Mouse (Mus musculus) intestine, postnatal 0 days (tissue): ENCODE results near the gene Adamts18. TPM values are rescaled to one million over a fixed set of nuclear protein-coding genes. Genes with fewer than 3 reads are reported as not detected.

ENCODE experiments used
- ATAC-seq: fragments of 200-750 bp; cut with Nextera tagmentation; 2 replicates; pipeline ENCODE4 v1.8.0; 2017; ENCODE audit warnings: mild to moderate bottlenecking, moderate TSS enrichment, moderate library complexity
- H3K27ac ChIP-seq: fragments of 300-500 bp; sonication (generic); 2 replicates; pipeline ENCODE4 v1.5.1; 2014; ENCODE audit warnings: mild to moderate bottlenecking, low read depth, low read length, moderate library complexity
- H3K27me3 ChIP-seq: fragments of 300-500 bp; sonication (generic); replicated peaks from 2 replicates; pipeline ENCODE4 v1.6.1; 2014; ENCODE audit warnings: low read length, mixed read lengths; ENCODE audit not compliant: control insufficient read depth, insufficient read depth
- H3K36me3 ChIP-seq: fragments of 300-500 bp; sonication (generic); 2 replicates; pipeline ENCODE4 v1.6.1; 2014; ENCODE audit warnings: mild to moderate bottlenecking, moderate library complexity; ENCODE audit not compliant: control insufficient read depth, insufficient read depth
- H3K4me1 ChIP-seq: fragments of 300-500 bp; sonication (generic); replicated peaks from 2 replicates; pipeline ENCODE4 v1.6.1; 2014; ENCODE audit warnings: antibody characterized with exemption, low read length, mixed read lengths; ENCODE audit not compliant: control insufficient read depth, insufficient read depth
- H3K4me2 ChIP-seq: fragments of 300-500 bp; sonication (generic); replicated peaks from 2 replicates; pipeline ENCODE4 v1.6.1; 2014; ENCODE audit warnings: low read depth, mild to moderate bottlenecking, moderate library complexity
- H3K4me3 ChIP-seq: fragments of 300-500 bp; sonication (generic); 2 replicates; pipeline ENCODE4 v1.5.1; 2014; ENCODE audit warnings: low read depth, low read length
- H3K9ac ChIP-seq: fragments of 300-500 bp; sonication (generic); 2 replicates; pipeline ENCODE4 v1.6.1; 2014; ENCODE audit warnings: mild to moderate bottlenecking, low read depth, low read length
- H3K9me3 ChIP-seq: fragments of 300-500 bp; sonication (generic); 2 replicates; pipeline ENCODE4 v1.6.1; 2016; ENCODE audit warnings: mixed run types; ENCODE audit not compliant: control insufficient read depth
- CTCF ChIP-seq: sonication (generic); IDR thresholded peaks from 2 replicates; pipeline ENCODE4 v1.5.1; 2016; ENCODE audit warnings: low read depth, mild to moderate bottlenecking, control low read depth, antibody characterized with exemption, moderate library complexity
- WGBS: fragments of 180-500 bp; shearing (Covaris S2); extraction: QIAGEN DNeasy Blood & Tissue Kit; methylation state at CpG from one replicate; pipeline ENCODE4 v1.1.7; 2014; 5-methylcytosine and 5-hydroxymethylcytosine counted together
- polyA plus RNA-seq: library from polyadenylated mRNA; unstranded; fragments of >200 nt; fragmentation: Nextera tagmentation; extraction: Ambion mirVana; gene quantifications from 2 replicates; pipeline ENCODE4 v1.2.1, GENCODE M21; 2015

Adamts18 gene
- polyA plus RNA-seq, 1 experiment from 2014 or later = 0.17 TPM

DNA sequence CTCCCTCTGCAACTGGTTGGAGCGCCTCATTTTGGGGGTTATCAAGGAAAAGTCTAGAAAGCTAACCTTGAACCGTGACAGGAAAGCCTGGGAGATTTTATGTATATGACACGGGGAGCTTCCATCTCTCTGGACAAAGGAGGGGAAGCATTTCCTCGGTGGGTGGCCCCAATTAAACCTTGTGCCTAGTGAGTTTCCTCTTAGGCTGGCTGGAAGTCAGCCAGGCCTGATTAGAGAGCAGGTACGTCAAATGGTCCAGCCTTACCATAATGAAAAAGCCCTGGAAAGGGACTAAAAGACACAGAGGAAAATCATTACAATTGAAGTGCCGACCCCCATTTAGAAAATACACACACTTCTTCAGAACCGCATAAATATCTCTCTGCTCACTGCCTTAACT lies 10.3 kb upstream of the Adamts18 start:
- no peaks in the 10 kb centered on the region for H3K27me3 ChIP-seq
- no peak overlapping the region for H3K9ac ChIP-seq
- no peak overlapping the region for H3K27ac ChIP-seq
- H3K36me3 ChIP-seq = no peaks in the 10 kb centered on the region
- TF ChIP-seq CTCF = no peak
- no peaks in the 10 kb centered on the region for H3K4me1 ChIP-seq
- H3K9me3 ChIP-seq = no peaks in the 10 kb centered on the region
- 62% methylated on average over 7 of the region's 7 CpGs for WGBS
- no peak overlapping the region for H3K4me3 ChIP-seq
- no peak overlapping the region for H3K4me2 ChIP-seq
- ATAC-seq = no peak

DNA sequence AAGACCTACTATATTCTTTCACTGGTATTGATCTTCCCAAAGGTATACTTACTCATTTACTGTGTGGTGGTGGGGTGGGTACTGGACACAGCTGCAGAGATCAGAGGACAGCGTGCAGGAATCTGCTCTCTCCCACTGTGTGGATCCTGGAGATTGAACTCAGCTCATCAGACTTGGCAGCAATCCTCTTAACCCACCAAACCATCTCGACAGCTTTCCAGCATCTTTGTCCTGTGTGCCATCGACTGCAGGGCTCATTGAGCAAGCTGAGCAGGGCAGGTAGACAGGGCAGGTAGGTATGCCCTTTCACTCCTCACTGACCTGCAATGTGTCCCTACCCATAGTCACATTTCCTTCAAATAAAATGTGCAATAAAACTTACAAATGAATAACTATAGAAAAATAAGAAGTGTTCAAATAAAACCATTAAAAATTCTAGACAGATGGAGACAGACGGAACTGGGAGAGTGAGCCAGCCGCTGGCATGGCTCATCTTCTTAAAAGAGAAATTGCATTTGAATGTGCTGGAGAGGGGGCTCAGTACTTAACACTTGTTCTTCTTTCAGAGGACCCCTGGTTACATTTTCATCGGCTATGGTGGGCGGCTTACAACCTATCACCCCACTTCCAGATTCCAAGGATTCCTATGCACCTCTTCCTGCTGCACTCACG lies 6.2 kb upstream of the Adamts18 start:
- no peaks in the 10 kb centered on the region for H3K27me3 ChIP-seq
- no peak overlapping the region for H3K4me2 ChIP-seq
- H3K4me1 ChIP-seq = no peaks in the 10 kb centered on the region
- H3K36me3 ChIP-seq = no peaks in the 10 kb centered on the region
- H3K9ac ChIP-seq = no peak overlapping the region
- WGBS = 82% methylated on average over 8 of the region's 8 CpGs
- H3K9me3 ChIP-seq = no peaks in the 10 kb centered on the region
- H3K27ac ChIP-seq = no peak overlapping the region
- no peak for TF ChIP-seq CTCF
- no peak for ATAC-seq
- no peak overlapping the region for H3K4me3 ChIP-seq

DNA sequence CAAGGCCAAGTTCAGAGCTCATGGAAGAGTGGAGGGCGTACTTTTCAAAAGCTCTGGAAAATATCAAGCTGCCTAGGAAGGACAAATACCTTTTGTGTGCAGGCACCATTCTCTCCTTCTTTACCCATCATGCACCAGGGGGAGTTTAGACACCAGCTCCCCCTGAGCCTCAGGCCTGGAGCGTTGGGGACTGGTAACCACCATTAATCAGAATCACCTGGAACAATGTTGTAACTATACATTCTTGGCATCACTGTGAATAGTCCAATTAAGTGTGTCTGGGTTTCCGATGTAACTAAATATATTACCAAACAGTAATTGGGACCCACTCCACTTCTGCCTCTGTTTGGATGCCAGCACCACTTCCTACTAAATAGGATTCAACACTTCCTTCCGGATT lies 5.2 kb upstream of the Adamts18 start:
- H3K9ac ChIP-seq = no peak overlapping the region
- no peaks in the 10 kb centered on the region for H3K36me3 ChIP-seq
- no peak overlapping the region for H3K4me2 ChIP-seq
- no peaks in the 10 kb centered on the region for H3K9me3 ChIP-seq
- TF ChIP-seq CTCF = no peak
- 70% methylated on average over 4 of the region's 4 CpGs for WGBS
- ATAC-seq = no peak
- no peaks in the 10 kb centered on the region for H3K4me1 ChIP-seq
- H3K27me3 ChIP-seq = peaks cover 1% of the 10 kb centered on the region; the same call in 1 of the 2 replicates
- no peak overlapping the region for H3K4me3 ChIP-seq
- H3K27ac ChIP-seq = no peak overlapping the region

GRCm38 (mm10) chr8:113851655-113852054 lies 3.1 kb upstream of the Adamts18 start:
- 44% methylated on average over 4 of the region's 4 CpGs for WGBS
- Histone ChIP-seq H3K9ac (no peak overlapping the region), H3K4me2 (no peak overlapping the region), H3K27me3 (peaks cover 22% of the 10 kb centered on the region), H3K9me3 (no peaks in the 10 kb centered on the region), H3K27ac (no peak overlapping the region), H3K4me1 (no peaks in the 10 kb centered on the region), H3K4me3 (no peak overlapping the region), H3K36me3 (no peaks in the 10 kb centered on the region)
- no peak for ATAC-seq
- peak; percentile 73 for TF ChIP-seq CTCF

DNA sequence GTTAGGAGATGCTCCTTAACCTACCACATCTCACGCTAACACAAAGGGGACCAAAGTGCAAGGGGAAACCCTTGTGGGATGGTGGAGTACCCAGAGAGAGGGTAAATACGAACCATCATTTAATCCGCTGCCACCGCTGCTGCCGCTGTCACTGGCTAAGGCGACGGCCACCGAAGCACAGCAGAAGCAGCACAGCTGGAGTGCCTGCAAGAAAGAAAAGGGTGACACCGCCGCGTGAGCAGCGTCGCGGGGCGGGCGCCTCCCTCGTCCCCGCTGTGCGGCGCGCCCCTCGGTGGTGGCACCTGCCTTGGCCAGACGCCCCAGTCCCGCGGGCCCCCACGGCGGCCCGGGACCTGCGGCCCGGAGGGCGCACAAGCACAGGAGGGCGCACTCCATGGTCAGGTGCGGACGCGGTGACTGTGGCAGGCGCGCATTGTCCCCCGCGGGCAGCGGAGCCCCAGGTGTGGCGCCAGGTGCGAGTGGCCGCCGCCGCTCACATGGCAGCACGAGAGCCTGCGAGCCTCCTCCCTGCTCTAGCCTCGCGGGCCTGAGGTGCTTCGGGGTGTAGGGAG lies 371 bp downstream of the Adamts18 start:
- WGBS = 1% methylated on average over 48 of the region's 50 CpGs
- no peak overlapping the region for H3K27ac ChIP-seq
- no peaks in the 10 kb centered on the region for H3K4me1 ChIP-seq
- peak overlapping the region; percentile 71 for H3K4me2 ChIP-seq
- no peak for ATAC-seq
- peaks cover 22% of the 10 kb centered on the region for H3K27me3 ChIP-seq
- no peak overlapping the region for H3K9ac ChIP-seq
- peak overlapping the region; percentile 33 for H3K4me3 ChIP-seq
- H3K9me3 ChIP-seq = no peaks in the 10 kb centered on the region
- no peak for TF ChIP-seq CTCF
- no peaks in the 10 kb centered on the region for H3K36me3 ChIP-seq

DNA sequence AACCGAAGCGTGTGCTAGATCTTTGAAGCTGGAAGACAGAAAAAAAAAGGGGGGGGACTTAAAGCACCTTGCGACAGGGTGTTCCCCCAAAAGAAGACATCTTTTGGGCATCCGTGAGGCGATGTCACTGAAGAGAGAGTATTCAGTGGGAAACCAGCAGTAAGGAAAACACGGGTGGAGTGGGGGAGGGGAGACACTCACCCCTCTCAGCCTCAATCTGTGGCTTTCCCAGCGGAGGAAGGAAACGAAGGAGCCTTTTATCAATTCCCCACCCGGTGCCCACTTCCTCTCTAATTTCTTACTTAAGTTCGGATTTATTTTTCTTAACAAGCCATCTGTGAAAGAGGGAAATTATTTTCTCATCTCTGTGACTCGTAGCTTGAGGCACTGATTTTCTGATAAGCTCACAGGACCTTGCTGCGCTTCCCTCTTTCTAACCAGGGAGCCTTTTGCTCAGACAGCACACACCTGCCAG lies 895 bp downstream of the Adamts18 start:
- H3K36me3 ChIP-seq = no peaks in the 10 kb centered on the region
- 30% methylated on average over 12 of the region's 12 CpGs for WGBS
- H3K9me3 ChIP-seq = no peaks in the 10 kb centered on the region
- no peak for ATAC-seq
- no peaks in the 10 kb centered on the region for H3K4me1 ChIP-seq
- no peak overlapping the region for H3K27ac ChIP-seq
- TF ChIP-seq CTCF = no peak
- peak overlapping the region; percentile 71 for H3K4me2 ChIP-seq
- H3K9ac ChIP-seq = no peak overlapping the region
- H3K4me3 ChIP-seq = peak overlapping the region; percentile 33; the same call in 1 of the 2 replicates
- peaks cover 22% of the 10 kb centered on the region for H3K27me3 ChIP-seq
